Mouse (Mus musculus): ENCODE results near the gene Cox18. TPM values are rescaled to one million over a fixed set of nuclear protein-coding genes. Genes with fewer than 3 reads are reported as not detected.
"Not testable (repeated sequence)": the region's sequence is repeated elsewhere in the genome, so short reads cannot be mapped to it uniquely, and the experiment has no call there.

Cox18 gene
- polyA plus RNA-seq (2014; fragmentation: Nextera tagmentation; extraction: Ambion mirVana) = 30.8 and 32.3 TPM in 2 replicates

DNA sequence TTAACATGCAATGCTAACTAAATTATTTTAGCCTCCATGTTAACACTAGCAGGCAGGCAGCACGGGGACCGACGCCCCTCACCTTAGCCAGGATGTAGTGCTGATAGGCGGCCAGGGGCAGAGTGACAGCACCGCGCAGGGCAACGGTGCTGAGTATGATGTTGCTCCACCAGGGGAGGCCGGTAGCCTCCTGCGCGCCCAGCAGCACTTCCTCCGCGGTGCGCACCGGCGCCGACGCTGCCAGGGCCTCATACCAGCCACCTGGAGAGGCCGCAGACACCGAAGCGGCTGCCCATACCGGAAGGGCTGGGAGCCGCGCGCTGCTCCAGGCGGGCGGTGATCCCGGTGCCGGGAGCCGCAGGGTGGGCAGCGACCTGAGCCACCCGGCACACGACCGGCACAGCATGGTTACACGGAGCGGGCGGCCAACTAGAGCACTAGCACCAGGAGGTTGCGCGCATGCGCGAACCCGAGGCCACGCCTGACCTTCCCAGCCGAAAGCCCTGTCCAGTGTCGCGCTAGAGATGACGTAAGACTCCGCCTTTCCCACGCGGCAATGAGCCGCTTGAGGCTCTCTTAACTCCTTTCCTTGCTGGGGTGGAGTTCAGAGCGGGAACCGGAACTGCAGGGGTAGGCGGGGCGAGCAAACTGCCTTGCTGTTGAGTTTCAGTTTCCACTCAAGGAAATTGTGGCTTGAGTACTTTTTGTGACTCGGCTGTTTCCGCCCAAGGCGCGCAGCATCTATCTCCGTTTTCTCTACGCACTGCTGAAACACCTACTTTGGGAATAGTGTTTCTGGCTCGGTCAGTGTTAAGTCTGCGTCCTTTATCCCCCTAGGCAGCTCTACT is at the start of gene Cox18:
Cox18 (minus strand) TSS at position 468 of the 848 bp plus-strand sequence.
- peak within 1 kb of the TSS; percentile 79 for H3K4me3 ChIP-seq (ENCODE audit: low read depth, low read length)
- under 1% methylated on average over 62 of the region's 62 CpGs for WGBS
- DNase-seq (ENCODE audit: low spot score) = peak; percentile 99
- H3K27ac ChIP-seq (ENCODE audit: low read depth, low read length) = peak within 1 kb of the TSS; percentile 71
- no peaks in the 10 kb centered on the region for H3K9me3 ChIP-seq (ENCODE audit: control insufficient read depth, low read length)
- H3K36me3 ChIP-seq (ENCODE audit: control insufficient read depth, insufficient read depth, low read length) = no peaks in the 10 kb centered on the region
- ATAC-seq (replicated peaks; ENCODE audit: low FRiP score) = peak; percentile 98
- peak within 1 kb of the TSS; percentile 84 for H3K9ac ChIP-seq (ENCODE audit: low read length)
- H3K4me1 ChIP-seq (replicated peaks; ENCODE audit: control insufficient read depth, insufficient read depth, low read length) = peaks cover 5% of the 10 kb centered on the region; the same call in 1 of the 2 replicates
- H3K27me3 ChIP-seq (ENCODE audit: control insufficient read depth, insufficient read depth, low read length) = no peaks in the 10 kb centered on the region
- peak within 1 kb of the TSS; percentile 67 for H3K4me2 ChIP-seq (ENCODE audit: low read depth, low read length, severe bottlenecking)

- H3K9ac ChIP-seq (ENCODE audit: low read length); DNase-seq (ENCODE audit: low spot score); H3K27me3 ChIP-seq (ENCODE audit: control insufficient read depth, insufficient read depth, low read length); H3K4me2 ChIP-seq (ENCODE audit: low read depth, low read length, severe bottlenecking); H3K36me3 ChIP-seq (ENCODE audit: control insufficient read depth, insufficient read depth, low read length); H3K9me3 ChIP-seq (ENCODE audit: control insufficient read depth, low read length); H3K27ac ChIP-seq (ENCODE audit: low read depth, low read length); H3K4me3 ChIP-seq (ENCODE audit: low read depth, low read length); ATAC-seq (replicated peaks; ENCODE audit: low FRiP score); H3K4me1 ChIP-seq (replicated peaks; ENCODE audit: control insufficient read depth, insufficient read depth, low read length): not testable (repeated sequence)
- 84% methylated on average over 2 of the region's 2 CpGs for WGBS
These were observed 38.4 kb upstream of the Cox18 start for GRCm38 (mm10) chr5:90262230-90262629.

DNA sequence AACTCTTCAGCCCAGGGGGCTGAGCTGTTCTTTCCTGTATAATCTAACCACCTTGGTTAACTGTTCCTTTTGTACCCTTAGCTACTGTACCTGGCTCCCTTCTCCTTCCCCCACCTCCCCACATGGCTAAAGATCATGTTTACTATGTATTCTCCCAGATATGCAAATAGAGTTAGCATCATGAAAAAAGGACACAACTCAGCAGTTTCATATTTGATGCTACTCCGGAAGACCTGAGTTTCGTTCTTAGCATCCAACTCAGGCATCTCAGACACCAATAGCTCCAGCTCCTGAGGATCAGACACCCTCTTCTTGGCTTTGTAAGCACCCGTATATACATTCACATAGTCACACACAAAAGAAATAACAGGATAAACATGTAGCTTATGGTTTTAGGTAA is 33.2 kb upstream of the Cox18 start:
- DNase-seq (ENCODE audit: low spot score) (no peak), ATAC-seq (replicated peaks; ENCODE audit: low FRiP score) (no peak)
- H3K4me3 ChIP-seq (ENCODE audit: low read depth, low read length) = no peak overlapping the region
- no peak overlapping the region for H3K4me2 ChIP-seq (ENCODE audit: low read depth, low read length, severe bottlenecking)
- peaks cover 3% of the 10 kb centered on the region for H3K36me3 ChIP-seq (ENCODE audit: control insufficient read depth, insufficient read depth, low read length)
- no peak overlapping the region for H3K9ac ChIP-seq (ENCODE audit: low read length)
- no peak overlapping the region for H3K27ac ChIP-seq (ENCODE audit: low read depth, low read length)
- no peaks in the 10 kb centered on the region for H3K9me3 ChIP-seq (ENCODE audit: control insufficient read depth, low read length)
- no peaks in the 10 kb centered on the region for H3K27me3 ChIP-seq (ENCODE audit: control insufficient read depth, insufficient read depth, low read length)
- 94% methylated on average over 3 of the region's 3 CpGs for WGBS
- no peaks in the 10 kb centered on the region for H3K4me1 ChIP-seq (replicated peaks; ENCODE audit: control insufficient read depth, insufficient read depth, low read length)

DNA sequence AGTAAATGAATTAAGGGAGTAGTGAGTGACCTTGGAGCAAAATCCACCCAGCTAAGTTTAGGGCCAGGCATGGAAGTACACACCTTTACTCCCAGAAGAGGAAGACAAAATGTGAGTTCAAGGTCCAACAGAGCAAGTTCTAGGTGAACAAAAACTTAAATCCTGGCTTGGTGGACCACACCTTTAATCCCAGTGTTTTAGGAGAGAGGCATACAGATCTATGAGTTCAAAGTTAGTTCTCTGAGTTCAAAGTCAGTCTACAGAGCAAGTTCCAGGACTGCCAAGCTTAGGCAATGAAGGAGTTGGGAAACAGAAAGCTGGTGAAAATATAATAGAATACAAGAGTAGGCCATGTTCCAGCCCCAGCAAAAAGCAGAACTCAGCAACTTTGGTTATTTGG is 23.7 kb upstream of the Cox18 start:
- ATAC-seq (replicated peaks; ENCODE audit: low FRiP score) = no peak
- Histone ChIP-seq H3K4me2 (ENCODE audit: low read depth, low read length, severe bottlenecking) (no peak overlapping the region), H3K36me3 (ENCODE audit: control insufficient read depth, insufficient read depth, low read length) (peaks cover 21% of the 10 kb centered on the region; the same call in 1 of the 2 replicates)

GRCm38 (mm10) chr5:90246987-90247386 is 23.2 kb upstream of the Cox18 start:
- no peak overlapping the region for H3K4me2 ChIP-seq (ENCODE audit: low read depth, low read length, severe bottlenecking)
- DNase-seq (ENCODE audit: low spot score) = no peak
- no peak overlapping the region for H3K27ac ChIP-seq (ENCODE audit: low read depth, low read length)
- no peaks in the 10 kb centered on the region for H3K9me3 ChIP-seq (ENCODE audit: control insufficient read depth, low read length)
- no peak overlapping the region for H3K4me3 ChIP-seq (ENCODE audit: low read depth, low read length)
- no peak for ATAC-seq (replicated peaks; ENCODE audit: low FRiP score)
- H3K36me3 ChIP-seq (ENCODE audit: control insufficient read depth, insufficient read depth, low read length) = peaks cover 19% of the 10 kb centered on the region; the same call in 1 of the 2 replicates
- 88% methylated on average over 2 of the region's 2 CpGs for WGBS
- H3K27me3 ChIP-seq (ENCODE audit: control insufficient read depth, insufficient read depth, low read length) = no peaks in the 10 kb centered on the region
- H3K9ac ChIP-seq (ENCODE audit: low read length) = no peak overlapping the region
- no peaks in the 10 kb centered on the region for H3K4me1 ChIP-seq (replicated peaks; ENCODE audit: control insufficient read depth, insufficient read depth, low read length)

More for the DNA sequence above, 23.7 kb upstream of the Cox18 start:
- no peaks in the 10 kb centered on the region for H3K27me3 ChIP-seq (ENCODE audit: control insufficient read depth, insufficient read depth, low read length)
- H3K27ac ChIP-seq (ENCODE audit: low read depth, low read length) = no peak overlapping the region
- H3K9me3 ChIP-seq (ENCODE audit: control insufficient read depth, low read length) = no peaks in the 10 kb centered on the region
- DNase-seq (ENCODE audit: low spot score) = no peak
- no peaks in the 10 kb centered on the region for H3K4me1 ChIP-seq (replicated peaks; ENCODE audit: control insufficient read depth, insufficient read depth, low read length)
- no peak overlapping the region for H3K4me3 ChIP-seq (ENCODE audit: low read depth, low read length)
- H3K9ac ChIP-seq (ENCODE audit: low read length) = no peak overlapping the region

- H3K9me3 ChIP-seq (ENCODE audit: control insufficient read depth, low read length) = no peaks in the 10 kb centered on the region
- no peak overlapping the region for H3K4me2 ChIP-seq (ENCODE audit: low read depth, low read length, severe bottlenecking)
- no peak for ATAC-seq (replicated peaks; ENCODE audit: low FRiP score)
- no peaks in the 10 kb centered on the region for H3K27me3 ChIP-seq (ENCODE audit: control insufficient read depth, insufficient read depth, low read length)
- H3K4me3 ChIP-seq (ENCODE audit: low read depth, low read length) = no peak overlapping the region
- H3K9ac ChIP-seq (ENCODE audit: low read length) = no peak overlapping the region
- no peaks in the 10 kb centered on the region for H3K4me1 ChIP-seq (replicated peaks; ENCODE audit: control insufficient read depth, insufficient read depth, low read length)
- H3K36me3 ChIP-seq (ENCODE audit: control insufficient read depth, insufficient read depth, low read length) = peaks cover 19% of the 10 kb centered on the region; the same call in 1 of the 2 replicates
- WGBS = 84% methylated on average over 4 of the region's 4 CpGs
- no peak overlapping the region for H3K27ac ChIP-seq (ENCODE audit: low read depth, low read length)
- DNase-seq (ENCODE audit: low spot score) = no peak
These were observed 22.8 kb upstream of the Cox18 start for GRCm38 (mm10) chr5:90246567-90246966.

- ATAC-seq (replicated peaks; ENCODE audit: low FRiP score) (no peak), DNase-seq (ENCODE audit: low spot score) (no peak)
- Histone ChIP-seq H3K36me3 (ENCODE audit: control insufficient read depth, insufficient read depth, low read length) (peaks cover 19% of the 10 kb centered on the region; the same call in 1 of the 2 replicates), H3K9ac (ENCODE audit: low read length) (no peak overlapping the region), H3K27ac (ENCODE audit: low read depth, low read length) (no peak overlapping the region), H3K9me3 (ENCODE audit: control insufficient read depth, low read length) (no peaks in the 10 kb centered on the region), H3K27me3 (ENCODE audit: control insufficient read depth, insufficient read depth, low read length) (no peaks in the 10 kb centered on the region), H3K4me1 (replicated peaks; ENCODE audit: control insufficient read depth, insufficient read depth, low read length) (no peaks in the 10 kb centered on the region), H3K4me2 (ENCODE audit: low read depth, low read length, severe bottlenecking) (no peak overlapping the region), H3K4me3 (ENCODE audit: low read depth, low read length) (no peak overlapping the region)
- WGBS = 86% methylated on average over 4 of the region's 4 CpGs
These were observed 21.6 kb upstream of the Cox18 start for GRCm38 (mm10) chr5:90245416-90245815.

- H3K36me3 ChIP-seq (ENCODE audit: control insufficient read depth, insufficient read depth, low read length) = peaks cover 8% of the 10 kb centered on the region
- no peak overlapping the region for H3K4me2 ChIP-seq (ENCODE audit: low read depth, low read length, severe bottlenecking)
These were observed 11.4 kb upstream of the Cox18 start for GRCm38 (mm10) chr5:90235217-90235616.

GRCm38 (mm10) chr5:90233305-90233704 is 9.5 kb upstream of the Cox18 start:
- H3K9ac ChIP-seq (ENCODE audit: low read length) = no peak overlapping the region
- no peak overlapping the region for H3K4me2 ChIP-seq (ENCODE audit: low read depth, low read length, severe bottlenecking)
- DNase-seq (ENCODE audit: low spot score) = no peak
- H3K27me3 ChIP-seq (ENCODE audit: control insufficient read depth, insufficient read depth, low read length) = no peaks in the 10 kb centered on the region
- ATAC-seq (replicated peaks; ENCODE audit: low FRiP score) = no peak
- no peaks in the 10 kb centered on the region for H3K4me1 ChIP-seq (replicated peaks; ENCODE audit: control insufficient read depth, insufficient read depth, low read length)
- no peak overlapping the region for H3K27ac ChIP-seq (ENCODE audit: low read depth, low read length)
- peaks cover 8% of the 10 kb centered on the region for H3K36me3 ChIP-seq (ENCODE audit: control insufficient read depth, insufficient read depth, low read length)
- 97% methylated on average over 4 of the region's 4 CpGs for WGBS
- H3K9me3 ChIP-seq (ENCODE audit: control insufficient read depth, low read length) = no peaks in the 10 kb centered on the region
- H3K4me3 ChIP-seq (ENCODE audit: low read depth, low read length) = no peak overlapping the region

More at GRCm38 (mm10) chr5:90235217-90235616, 11.4 kb upstream of the Cox18 start:
- 96% methylated on average over 8 of the region's 8 CpGs for WGBS
- H3K27ac ChIP-seq (ENCODE audit: low read depth, low read length) = no peak overlapping the region
- ATAC-seq (replicated peaks; ENCODE audit: low FRiP score) (no peak), DNase-seq (ENCODE audit: low spot score) (no peak)
- H3K4me1 ChIP-seq (replicated peaks; ENCODE audit: control insufficient read depth, insufficient read depth, low read length) = no peaks in the 10 kb centered on the region
- no peak overlapping the region for H3K9ac ChIP-seq (ENCODE audit: low read length)
- no peaks in the 10 kb centered on the region for H3K9me3 ChIP-seq (ENCODE audit: control insufficient read depth, low read length)
- H3K27me3 ChIP-seq (ENCODE audit: control insufficient read depth, insufficient read depth, low read length) = no peaks in the 10 kb centered on the region
- no peak overlapping the region for H3K4me3 ChIP-seq (ENCODE audit: low read depth, low read length)
